Mouse (Mus musculus) C2C12 (cell line): ENCODE data around the gene Rpl36al.

ENCODE experiments used
- CEBPB ChIP-seq: IDR thresholded peaks from one replicate; pipeline ENCODE4 v1.6.1; 2011; ENCODE audit warnings: low read depth, mild to moderate bottlenecking, control low read depth, moderate library complexity
- CTCF ChIP-seq: IDR thresholded peaks from one replicate; pipeline ENCODE4 v1.5.1; 2011; ENCODE audit not compliant: control insufficient read depth, insufficient read depth, insufficient read length
- MYOD1 ChIP-seq: IDR thresholded peaks from one replicate; pipeline ENCODE4 v1.6.1; 2011; ENCODE audit warnings: low read depth; ENCODE audit not compliant: control insufficient read depth, insufficient read length
- MYOG ChIP-seq: IDR thresholded peaks from one replicate; pipeline ENCODE4 v1.6.1; 2011; ENCODE audit not compliant: control insufficient read depth, insufficient read length; ENCODE audit errors: extremely low read depth
- USF1 ChIP-seq: IDR thresholded peaks from one replicate; pipeline ENCODE4 v1.6.1; 2011; ENCODE audit warnings: low read depth, mild to moderate bottlenecking, control low read depth, moderate library complexity

DNA sequence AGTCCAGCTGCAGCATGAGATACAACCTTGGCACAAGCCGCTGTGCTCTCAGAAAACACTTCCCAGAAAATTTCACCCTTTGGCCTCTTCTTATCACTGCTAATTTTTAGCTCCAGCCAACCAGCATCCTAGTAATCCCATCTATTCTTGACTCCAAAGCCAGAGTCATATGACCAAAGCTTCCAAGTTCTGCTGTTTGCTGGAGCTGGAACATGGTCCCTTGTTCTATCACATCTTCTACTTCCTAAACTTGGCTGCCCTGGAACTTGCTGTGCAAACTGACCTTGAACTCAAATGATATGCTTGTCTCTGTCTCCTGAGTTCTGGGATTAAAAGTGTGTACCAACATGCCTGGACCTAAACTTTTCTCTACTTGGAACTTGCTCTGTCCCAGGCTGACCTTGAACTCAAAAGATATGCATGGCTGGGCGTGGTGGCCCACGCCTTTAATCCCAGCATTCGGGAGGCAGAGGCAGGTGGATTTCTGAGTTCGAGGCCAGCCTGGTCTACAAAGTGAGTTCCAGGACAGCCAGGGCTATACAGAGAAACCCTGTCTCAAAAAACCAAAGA, 36.6 kb downstream of the Rpl36al start:
- TF ChIP-seq CTCF (no peak), USF1 (no peak), CEBPB (no peak), MYOG (no peak), MYOD1 (no peak)
